Mouse (Mus musculus) C3H10T1/2 (cell line): Measurements from ENCODE around the gene Car10. TPM values are rescaled to one million over a fixed set of nuclear protein-coding genes. Genes with fewer than 3 reads are reported as not detected.

Experiments used
- polyA plus RNA-seq, 2 experiments: library from polyadenylated mRNA; unstranded; fragments of >200 nt; fragmentation: generic; extraction: Trizol; gene quantifications; one replicate each; pipeline ENCODE4 v1.2.1; 2012; ENCODE audit warnings: missing spikeins in 2 of 2

The Car10 gene
- polyA plus RNA-seq, result under 1 TPM in 1 of 2 experiments, not detected in 1; 0.04 TPM

DNA sequence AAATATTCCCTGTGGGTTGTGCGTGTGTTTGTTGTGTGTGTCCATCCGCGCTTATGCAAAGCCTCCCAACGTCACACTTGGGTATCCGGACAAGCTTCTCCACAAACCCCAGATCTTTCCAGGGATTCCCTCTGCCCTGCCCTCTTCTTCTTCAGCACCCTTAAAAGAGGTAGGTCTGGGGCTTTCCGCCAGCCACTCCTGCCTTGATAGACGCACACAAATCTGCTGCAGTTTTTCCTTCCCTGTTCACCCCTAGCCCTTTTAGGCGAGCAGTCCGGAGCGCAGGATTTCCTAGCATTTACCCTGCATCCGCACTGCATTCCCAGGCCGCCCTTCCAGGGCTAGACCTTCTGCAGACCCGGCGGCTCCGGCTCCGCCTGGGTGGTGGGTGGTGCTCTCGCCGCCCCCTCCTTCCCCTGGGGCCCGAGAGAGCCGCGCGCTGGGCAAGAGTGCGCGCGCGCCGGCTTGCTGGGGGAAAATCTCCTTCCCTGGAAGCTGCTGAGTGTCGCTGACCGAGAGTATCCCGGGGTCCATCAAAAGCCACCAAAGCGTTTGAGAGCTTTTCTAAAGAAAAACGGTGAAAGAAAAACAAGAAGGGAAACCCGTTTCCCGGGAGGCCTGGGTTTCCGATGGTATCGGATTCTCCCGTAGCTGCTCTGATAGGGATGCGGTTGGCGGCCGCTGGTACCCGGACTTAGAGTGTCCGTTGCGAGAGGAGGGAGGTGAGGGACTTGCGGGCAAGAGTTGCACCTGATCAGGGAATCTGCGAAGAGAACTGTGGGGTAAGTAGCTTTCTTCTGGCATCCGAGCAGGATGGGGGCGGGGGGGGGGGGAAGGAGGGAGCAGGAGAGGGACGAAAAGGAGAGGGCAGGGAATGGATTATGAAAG is at the start of gene Car10:
Gene Car10 (plus strand): TSS at position 88 of the 888 bp plus-strand sequence.

